Mouse (Mus musculus) G1E (cell line): ENCODE measurements at regions not wholly inside any gene's neighbourhood (a gene's known extent, or its start where the extent isn't known, plus 50 kb on each side); places are given as distances from the start of the nearest gene placed in this dataset.

Experiments used
- CTCF ChIP-seq: IDR thresholded peaks from 2 replicates; pipeline ENCODE4 v1.5.1; 2012; ENCODE audit warnings: low read depth, low read length, inconsistent platforms, mixed read lengths
- GATA1 ChIP-seq: IDR thresholded peaks from 2 replicates; pipeline ENCODE4 v1.6.1; 2012; ENCODE audit warnings: borderline replicate concordance, low read length, inconsistent platforms, mixed read lengths
- POLR2AphosphoS5 ChIP-seq: IDR thresholded peaks from 2 replicates; pipeline ENCODE4 v1.6.1; 2012; ENCODE audit warnings: low read depth, low read length, inconsistent platforms; ENCODE audit not compliant: insufficient replicate concordance

DNA sequence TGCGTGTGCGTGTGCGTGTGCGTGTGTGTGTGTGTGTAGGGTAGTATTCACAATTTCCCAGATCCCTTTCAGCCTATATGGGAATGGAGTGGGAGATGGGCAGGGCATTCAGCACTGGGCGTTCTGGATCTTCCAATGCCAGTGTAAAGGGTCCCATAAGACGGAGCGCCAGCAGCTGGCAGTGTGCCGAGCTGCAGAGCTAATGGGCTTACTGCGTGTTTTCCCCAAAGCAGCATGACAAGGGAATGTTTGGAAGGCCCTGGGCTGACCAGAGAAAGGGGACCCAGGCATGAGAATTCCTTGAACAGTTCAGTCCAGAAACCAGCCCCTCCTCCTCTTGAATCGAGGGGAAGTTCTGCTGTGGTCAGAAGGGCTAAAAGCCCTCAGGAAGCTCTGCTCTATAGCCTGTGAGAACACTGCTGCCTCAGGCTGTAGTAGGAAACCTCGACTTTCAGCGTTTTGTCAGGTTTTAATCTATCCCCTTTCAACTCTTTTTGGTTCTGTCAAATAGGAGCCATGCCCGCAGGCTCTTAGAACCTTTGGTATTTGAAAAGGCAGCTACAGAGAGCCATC, 172.4 kb downstream of the Ktn1 start:
- TF ChIP-seq CTCF (no peak), POLR2AphosphoS5 (no peak), GATA1 (no peak)
